Mouse (Mus musculus) T-cell, adult 2 months (primary cell): ENCODE data around the gene Aicda.

Source experiments
- DNase-seq: peaks from one replicate; pipeline ENCODE4 v3.0.0; 2022; ENCODE audit warnings: low spot score

Aicda gene

GRCm38 (mm10) chr6:122601615-122602014 is 48.0 kb downstream of the Aicda start:
- no peak for DNase-seq

- DNase-seq, result peak; percentile 87
Observed at GRCm38 (mm10) chr6:122602242-122602991, 48.8 kb downstream of the Aicda start, which contains the start of gene Apobec1. Apobec1 (minus strand) TSS chr6:122602444.

GRCm38 (mm10) chr6:122602992-122603322 is 49.4 kb downstream of the Aicda start:
- DNase-seq, result no peak

GRCm38 (mm10) chr6:122604260-122604659 is 50.7 kb downstream of the Aicda start:
- DNase-seq, result no peak

GRCm38 (mm10) chr6:122605483-122605882 is 51.9 kb downstream of the Aicda start:
- DNase-seq, result peak; percentile 30

- DNase-seq, result no peak
Observed at GRCm38 (mm10) chr6:122606661-122607060, 53.1 kb downstream of the Aicda start.

GRCm38 (mm10) chr6:122607700-122608099 is 54.1 kb downstream of the Aicda start:
- no peak for DNase-seq

GRCm38 (mm10) chr6:122608434-122609376 is 55.1 kb downstream of the Aicda start:
- DNase-seq, result no peak

GRCm38 (mm10) chr6:122609377-122609728 is 55.8 kb downstream of the Aicda start:
- no peak for DNase-seq

- DNase-seq, result no peak
Observed at GRCm38 (mm10) chr6:122609771-122610170, 56.2 kb downstream of the Aicda start, which contains the start of gene Gdf3. Gdf3 (minus strand) TSS chr6:122610087.

- DNase-seq, result no peak
Observed at GRCm38 (mm10) chr6:122612426-122612825, 58.8 kb downstream of the Aicda start.
